Mouse (Mus musculus) CH12.LX (cell line): ENCODE measurements around the gene Raver1. TPM values are rescaled to one million over a fixed set of nuclear protein-coding genes. Genes with fewer than 3 reads are reported as not detected.

Experiments used
- DNase-seq: peaks from one replicate; pipeline ENCODE4 v3.0.0-alpha.2; 2013; ENCODE audit errors: extremely low read depth
- H3K27ac ChIP-seq: 2 replicates; pipeline ENCODE4 v1.5.1; 2012; ENCODE audit warnings: low read depth, mild to moderate bottlenecking, control low read depth, moderate library complexity; ENCODE audit not compliant: insufficient read depth
- H3K27me3 ChIP-seq: replicated peaks from 2 replicates; pipeline ENCODE3; 2012; ENCODE audit warnings: inconsistent platforms
- H3K36me3 ChIP-seq, 2 experiments: replicated peaks in 1 of 2; 2 replicates each; pipeline versions ENCODE3 to v1.6.1; 2012; ENCODE audit warnings: inconsistent platforms in 1 of 2, low read length in 1 of 2, mild to moderate bottlenecking in 1 of 2, mixed read lengths in 1 of 2, moderate library complexity in 1 of 2; ENCODE audit not compliant: control insufficient read depth in 1 of 2, insufficient read depth in 1 of 2
- H3K4me1 ChIP-seq, 2 experiments: 2 replicates each; pipeline ENCODE4 v1.6.1; 2012; ENCODE audit warnings: inconsistent platforms in 1 of 2, moderate library complexity in 1 of 2; ENCODE audit not compliant: insufficient read depth in 2 of 2, control insufficient read depth in 1 of 2
- H3K4me2 ChIP-seq: 2 replicates; pipeline ENCODE4 v1.6.1; 2012; ENCODE audit warnings: low read depth, mild to moderate bottlenecking, control low read depth; ENCODE audit not compliant: poor library complexity, insufficient read depth, severe bottlenecking
- H3K4me3 ChIP-seq, 3 experiments: fragments of 150-350 bp in 1 of 3; sonication (generic) in 1 of 3; replicated peaks in 1 of 3; 2 replicates each; pipeline versions ENCODE3 to v1.5.1; 2011 to 2012; ENCODE audit warnings: low read depth in 2 of 3, low read length in 2 of 3, mild to moderate bottlenecking in 2 of 3, moderate library complexity in 2 of 3, control low read depth in 1 of 3, improper control_type of control experiment in 1 of 3, inconsistent platforms in 1 of 3, mixed read lengths in 1 of 3; ENCODE audit not compliant: poor library complexity in 1 of 3
- H3K79me2 ChIP-seq: replicated peaks from 2 replicates; pipeline ENCODE4 v1.6.1; 2012; ENCODE audit warnings: mild to moderate bottlenecking, moderate library complexity; ENCODE audit not compliant: control insufficient read depth, poor library complexity, insufficient read depth, severe bottlenecking; ENCODE audit errors: extremely low read depth
- H3K9ac ChIP-seq: 2 replicates; pipeline ENCODE4 v1.6.1; 2012; ENCODE audit warnings: low read depth, mild to moderate bottlenecking, control low read depth, moderate library complexity; ENCODE audit not compliant: insufficient read depth
- H3K9me3 ChIP-seq: replicated peaks from 2 replicates; pipeline ENCODE3; 2012; ENCODE audit warnings: low read length, inconsistent platforms, mixed read lengths
- BHLHE40 ChIP-seq: IDR thresholded peaks from 2 replicates; pipeline ENCODE4 v1.6.1; 2011; ENCODE audit warnings: mild to moderate bottlenecking, low read depth, low read length, improper control_type of control experiment
- CTCF ChIP-seq, 2 experiments: IDR thresholded peaks in 1 of 2; conservative IDR thresholded peaks in 1 of 2; 2 replicates each; pipeline ENCODE4 v1.5.1; 2011 to 2012; ENCODE audit warnings: low read depth in 2 of 2, low read length in 2 of 2, improper control_type of control experiment in 1 of 2, inconsistent platforms in 1 of 2, mild to moderate bottlenecking in 1 of 2, moderate library complexity in 1 of 2
- ELF1 ChIP-seq: IDR thresholded peaks from 2 replicates; pipeline ENCODE4 v1.6.1; 2014; ENCODE audit warnings: low read depth, mild to moderate bottlenecking, inconsistent platforms, low read length, improper control_type of control experiment
- EP300 ChIP-seq: IDR thresholded peaks from 2 replicates; pipeline ENCODE4 v1.6.1; 2011; ENCODE audit warnings: low read length, improper control_type of control experiment
- ETS1 ChIP-seq: conservative IDR thresholded peaks from 2 replicates; pipeline ENCODE4 v1.6.1; 2012; ENCODE audit warnings: low read depth, mild to moderate bottlenecking, inconsistent platforms, low read length, improper control_type of control experiment, moderate library complexity
- GABPA ChIP-seq: IDR thresholded peaks from 2 replicates; pipeline ENCODE4 v1.6.1; 2012; ENCODE audit warnings: low read depth, low read length, improper control_type of control experiment, inconsistent platforms; ENCODE audit not compliant: insufficient replicate concordance
- JUN ChIP-seq: IDR thresholded peaks from 2 replicates; pipeline ENCODE4 v1.6.1; 2011; ENCODE audit warnings: low read depth, mild to moderate bottlenecking, low read length, improper control_type of control experiment, moderate library complexity; ENCODE audit not compliant: insufficient read depth
- JUND ChIP-seq: conservative IDR thresholded peaks from 2 replicates; pipeline ENCODE4 v1.6.1; 2011; ENCODE audit warnings: low read depth, low read length, improper control_type of control experiment
- KAT2A ChIP-seq: IDR thresholded peaks from 2 replicates; pipeline ENCODE4 v1.6.1; 2012; ENCODE audit warnings: low read length, improper control_type of control experiment, inconsistent platforms; ENCODE audit not compliant: insufficient replicate concordance
- MAX ChIP-seq: IDR thresholded peaks from 2 replicates; pipeline ENCODE4 v1.6.1; 2011; ENCODE audit warnings: low read length, improper control_type of control experiment
- POLR2A ChIP-seq: IDR thresholded peaks from 2 replicates; pipeline ENCODE4 v1.6.1; 2011; ENCODE audit warnings: low read depth, mild to moderate bottlenecking, improper control_type of control experiment, low read length
- RAD21 ChIP-seq: IDR thresholded peaks from 2 replicates; pipeline ENCODE4 v1.6.1; 2011; ENCODE audit warnings: low read depth, mild to moderate bottlenecking, low read length, improper control_type of control experiment, moderate library complexity
- RCOR1 ChIP-seq: conservative IDR thresholded peaks from 2 replicates; pipeline ENCODE4 v1.6.1; 2012; ENCODE audit warnings: low read depth, mild to moderate bottlenecking, inconsistent platforms, low read length, improper control_type of control experiment
- TBP ChIP-seq: conservative IDR thresholded peaks from 2 replicates; pipeline ENCODE4 v1.6.1; 2011; ENCODE audit warnings: low read depth, low read length, improper control_type of control experiment
- TCF12 ChIP-seq: IDR thresholded peaks from 2 replicates; pipeline ENCODE4 v1.6.1; 2014; ENCODE audit warnings: low read depth, mild to moderate bottlenecking, inconsistent platforms, low read length, improper control_type of control experiment
- USF1 ChIP-seq: IDR thresholded peaks from 2 replicates; pipeline ENCODE4 v1.6.1; 2014; ENCODE audit warnings: low read depth, mild to moderate bottlenecking, inconsistent platforms, low read length, improper control_type of control experiment
- USF2 ChIP-seq: conservative IDR thresholded peaks from 2 replicates; pipeline ENCODE4 v1.6.1; 2011; ENCODE audit warnings: low read depth, low read length, improper control_type of control experiment
- ZC3H11A ChIP-seq: IDR thresholded peaks from 2 replicates; pipeline ENCODE4 v1.6.1; 2012; ENCODE audit warnings: low read depth, mild to moderate bottlenecking, inconsistent platforms, low read length, improper control_type of control experiment
- ZKSCAN1 ChIP-seq: IDR thresholded peaks from 2 replicates; pipeline ENCODE4 v1.6.1; 2012; ENCODE audit warnings: low read depth, inconsistent platforms, low read length, improper control_type of control experiment, borderline replicate concordance
- dilution Hi-C: fragments of 300-500 bp; cut with MboI; formaldehyde crosslinking; loops from 2 replicates; pipeline ENCODE4 v1.14.3; 2020; ENCODE audit warnings: low sequenced_read_pairs; ENCODE audit not compliant: extremely low pct_unique_long_range_greater_than_20kb, extremely low pct_ligation_motif_present
- in situ Hi-C: fragments of 300-500 bp; cut with MboI; formaldehyde crosslinking; loops from 3 replicates; pipeline ENCODE4 v1.14.3; 2019; ENCODE audit warnings: low sequenced_read_pairs, low pct_ligation_motif_present, low pct_unique_long_range_greater_than_20kb, mixed read lengths
- polyA plus RNA-seq: library from polyadenylated mRNA; unstranded; fragments of >175 nt; gene quantifications from 2 replicates; pipeline ENCODE4 v1.2.1, GENCODE M21; 2012; ENCODE audit warnings: low read depth; ENCODE audit not compliant: insufficient read length
- total RNA-seq, 2 experiments: library from RNA; depleted of rRNA; stranded (reverse); fragments of 300-350 nt in 1 of 2; fragments of >200 nt in 1 of 2; gene quantifications; 2 replicates each; pipeline ENCODE4 v1.2.3; 2012 to 2014

Gene Raver1
- total and polyA plus RNA-seq, 3 experiments: 18.9 to 101 (median 30.8) TPM

- Histone ChIP-seq H3K27ac (no peak overlapping the region), H3K79me2 (no peaks in the 10 kb centered on the region), H3K4me1 (peaks cover 0 to 14% of the 10 kb centered on the region in 2 experiments; a peak in 2 of 4 replicates), H3K36me3 (peaks cover 49 to 63% of the 10 kb centered on the region in 2 experiments), H3K4me2 (no peak overlapping the region), H3K27me3 (no peaks in the 10 kb centered on the region), H3K9ac (no peak overlapping the region), H3K9me3 (no peaks in the 10 kb centered on the region), H3K4me3 (no peak overlapping the region)
- in situ Hi-C loops: no loop called here
- DNase-seq: no peak
- TF ChIP-seq USF1 (no peak), EP300 (no peak), POLR2A (no peak), MAX (no peak), TCF12 (no peak), ZC3H11A (no peak), JUND (no peak), BHLHE40 (no peak), RCOR1 (no peak), ETS1 (no peak), CTCF (conservative IDR thresholded peaks at IDR 0.05 in 1 of 2, IDR thresholded peaks at IDR 0.05 in 1 of 2; ENCODE audit: low read depth in 2 of 2, low read length in 2 of 2) (no peak), JUN (no peak), KAT2A (no peak), ELF1 (no peak), ZKSCAN1 (no peak)
- dilution Hi-C loops: no loop called here
Measured at GRCm38 (mm10) chr9:21062928-21063327, 28.9 kb downstream of the Raver1 start.

GRCm38 (mm10) chr9:21051578-21051977 lies 40.2 kb downstream of the Raver1 start:
- TF ChIP-seq RAD21: no peak
- no peak for TF ChIP-seq TCF12
- no peak for TF ChIP-seq TBP
- no peak for TF ChIP-seq USF2
- no peak for TF ChIP-seq GABPA
- no peak for TF ChIP-seq ETS1
- H3K9ac ChIP-seq: no peak overlapping the region
- H3K9me3 ChIP-seq: no peaks in the 10 kb centered on the region
- no peak for DNase-seq
- H3K4me3 ChIP-seq: no peak overlapping the region
- peaks cover 2% of the 10 kb centered on the region for H3K27me3 ChIP-seq
- H3K4me1 ChIP-seq: no peaks in the 10 kb centered on the region
- H3K36me3 ChIP-seq: no peaks in the 10 kb centered on the region
- no peaks in the 10 kb centered on the region for H3K79me2 ChIP-seq
- dilution Hi-C loops: no loop called here
- H3K4me2 ChIP-seq: no peak overlapping the region
- no peak overlapping the region for H3K27ac ChIP-seq
- in situ Hi-C loops: no loop called here
